Mouse (Mus musculus): ENCODE results near the gene Fermt1. TPM values are rescaled to one million over a fixed set of nuclear protein-coding genes. Genes with fewer than 3 reads are reported as not detected.

The Fermt1 gene
- polyA plus RNA-seq, 1 experiment from 2014 or later = not detected

DNA sequence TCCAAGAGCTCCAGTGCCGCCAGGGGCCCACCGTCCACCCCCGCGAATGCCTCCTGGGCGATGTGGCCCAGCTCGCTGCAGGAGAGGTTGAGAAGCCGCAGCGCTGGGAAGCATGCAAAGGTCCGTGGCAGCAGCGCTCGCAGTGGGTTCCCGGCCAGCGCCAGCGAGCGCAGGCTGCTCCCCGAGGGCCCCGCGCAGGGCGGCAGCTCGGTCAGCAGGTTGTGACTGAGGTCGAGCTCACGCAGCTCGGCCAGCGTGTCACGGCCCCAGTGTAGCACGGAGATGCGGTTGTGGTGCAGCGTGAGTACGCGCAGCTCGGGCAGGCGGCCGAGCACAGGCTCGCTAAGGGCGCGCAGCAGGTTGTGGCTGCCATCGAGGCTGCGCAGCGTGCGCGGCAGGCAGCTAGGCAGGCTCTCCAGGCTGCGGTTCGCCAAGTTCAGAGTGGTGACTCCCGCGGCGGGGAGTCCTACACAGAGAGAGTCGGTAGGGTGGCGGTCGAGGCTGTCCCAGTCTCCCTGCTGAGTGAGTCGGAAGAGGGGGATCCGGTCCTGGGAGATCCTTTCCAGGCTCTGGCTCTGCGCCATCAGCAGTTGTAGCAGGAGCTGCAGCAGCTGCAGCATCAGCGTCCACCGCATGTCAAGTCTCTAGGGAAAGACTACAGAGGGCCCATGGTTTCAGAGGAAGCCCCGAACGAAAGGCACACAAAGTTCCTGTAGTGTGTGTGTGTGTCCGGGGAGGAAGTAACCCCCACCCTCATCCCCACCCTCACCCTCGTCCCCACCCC is 66.3 kb downstream of the Fermt1 start:
- Histone ChIP-seq H3K9me3 (ENCODE audit: control insufficient read depth, low read length) (no peaks in the 10 kb centered on the region), H3K36me3 (ENCODE audit: control insufficient read depth, insufficient read depth, low read length) (no peaks in the 10 kb centered on the region), H3K9ac (replicated peaks; ENCODE audit: low read length) (peak overlapping the region; percentile 55), H3K4me1 (ENCODE audit: control insufficient read depth, insufficient read depth, low read length) (0 out of 2 replicates have a peak, but pooled peaks cover 12% of the 10 kb centered on the region), H3K4me3 (replicated peaks; ENCODE audit: low read depth, low read length) (peak overlapping the region; percentile 55), H3K27me3 (ENCODE audit: control insufficient read depth, insufficient read depth, low read length) (peaks cover 35% of the 10 kb centered on the region), H3K27ac (replicated peaks; ENCODE audit: low read depth, low read length) (no peak overlapping the region), H3K4me2 (ENCODE audit: low read length) (peak overlapping the region; percentile 98)
- WGBS = under 1% methylated on average over 58 of the region's 58 CpGs
- DNase-seq (peak; percentile 78), ATAC-seq (ENCODE audit: low FRiP score, low TSS enrichment) (peak; percentile 64)

DNA sequence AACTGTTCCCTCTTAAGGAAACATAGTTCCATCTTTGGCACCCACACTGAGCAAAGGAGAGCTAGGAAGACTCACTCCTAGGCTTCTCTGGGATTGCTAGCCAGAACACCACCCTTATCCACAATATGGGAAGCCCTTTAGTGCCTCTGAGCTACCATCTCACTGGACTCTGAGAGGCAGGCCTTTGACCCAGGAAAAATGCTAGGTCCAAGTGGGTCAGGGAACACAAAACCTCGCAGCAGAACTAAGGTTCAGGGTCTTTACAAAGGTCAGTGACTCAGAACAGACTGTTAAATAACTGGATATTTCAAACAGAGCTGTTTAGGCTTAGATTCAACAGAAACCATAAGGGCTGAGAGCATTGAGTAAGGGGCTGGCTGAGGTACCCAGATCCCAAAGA is 68.7 kb downstream of the Fermt1 start:
- no peak for ATAC-seq (ENCODE audit: low FRiP score, low TSS enrichment)
- WGBS = 56% methylated on average over 1 of the region's 1 CpGs
- no peak overlapping the region for H3K9ac ChIP-seq (replicated peaks; ENCODE audit: low read length)
- H3K27me3 ChIP-seq (ENCODE audit: control insufficient read depth, insufficient read depth, low read length) = peaks cover 35% of the 10 kb centered on the region
- DNase-seq = no peak
- no peak overlapping the region for H3K4me2 ChIP-seq (ENCODE audit: low read length)
- no peaks in the 10 kb centered on the region for H3K36me3 ChIP-seq (ENCODE audit: control insufficient read depth, insufficient read depth, low read length)
- H3K9me3 ChIP-seq (ENCODE audit: control insufficient read depth, low read length) = no peaks in the 10 kb centered on the region
- H3K4me1 ChIP-seq (ENCODE audit: control insufficient read depth, insufficient read depth, low read length) = 0 out of 2 replicates have a peak, but pooled peaks cover 12% of the 10 kb centered on the region
- H3K4me3 ChIP-seq (replicated peaks; ENCODE audit: low read depth, low read length) = no peak overlapping the region
- no peak overlapping the region for H3K27ac ChIP-seq (replicated peaks; ENCODE audit: low read depth, low read length)

GRCm38 (mm10) chr2:132873657-132874326 is 71.9 kb downstream of the Fermt1 start:
- 0 out of 2 replicates have a peak, but pooled peaks cover 2% of the 10 kb centered on the region for H3K4me1 ChIP-seq (ENCODE audit: control insufficient read depth, insufficient read depth, low read length)
- H3K4me3 ChIP-seq (replicated peaks; ENCODE audit: low read depth, low read length) = no peak overlapping the region
- WGBS = 91% methylated on average over 10 of the region's 10 CpGs
- no peak overlapping the region for H3K4me2 ChIP-seq (ENCODE audit: low read length)
- no peak overlapping the region for H3K9ac ChIP-seq (replicated peaks; ENCODE audit: low read length)
- DNase-seq (no peak), ATAC-seq (ENCODE audit: low FRiP score, low TSS enrichment) (no peak)
- H3K9me3 ChIP-seq (ENCODE audit: control insufficient read depth, low read length) = no peaks in the 10 kb centered on the region
- H3K36me3 ChIP-seq (ENCODE audit: control insufficient read depth, insufficient read depth, low read length) = no peaks in the 10 kb centered on the region
- H3K27ac ChIP-seq (replicated peaks; ENCODE audit: low read depth, low read length) = no peak overlapping the region
- H3K27me3 ChIP-seq (ENCODE audit: control insufficient read depth, insufficient read depth, low read length) = peaks cover 14% of the 10 kb centered on the region

- H3K9me3 ChIP-seq (ENCODE audit: control insufficient read depth, low read length) = no peaks in the 10 kb centered on the region
- DNase-seq = no peak
- H3K27ac ChIP-seq (replicated peaks; ENCODE audit: low read depth, low read length) = no peak overlapping the region
- H3K4me1 ChIP-seq (ENCODE audit: control insufficient read depth, insufficient read depth, low read length) = no peaks in the 10 kb centered on the region
- H3K9ac ChIP-seq (replicated peaks; ENCODE audit: low read length) = no peak overlapping the region
- no peak overlapping the region for H3K4me2 ChIP-seq (ENCODE audit: low read length)
- no peak overlapping the region for H3K4me3 ChIP-seq (replicated peaks; ENCODE audit: low read depth, low read length)
- peaks cover 12% of the 10 kb centered on the region for H3K36me3 ChIP-seq (ENCODE audit: control insufficient read depth, insufficient read depth, low read length)
- WGBS = 77% methylated on average over 3 of the region's 3 CpGs
- ATAC-seq (ENCODE audit: low FRiP score, low TSS enrichment) = no peak
- no peaks in the 10 kb centered on the region for H3K27me3 ChIP-seq (ENCODE audit: control insufficient read depth, insufficient read depth, low read length)
Observed at GRCm38 (mm10) chr2:132871663-132872062, 74.0 kb downstream of the Fermt1 start.

GRCm38 (mm10) chr2:132870286-132870685 is 75.4 kb downstream of the Fermt1 start:
- Histone ChIP-seq H3K9me3 (ENCODE audit: control insufficient read depth, low read length) (no peaks in the 10 kb centered on the region), H3K27me3 (ENCODE audit: control insufficient read depth, insufficient read depth, low read length) (no peaks in the 10 kb centered on the region), H3K27ac (replicated peaks; ENCODE audit: low read depth, low read length) (no peak overlapping the region), H3K36me3 (ENCODE audit: control insufficient read depth, insufficient read depth, low read length) (peaks cover 23% of the 10 kb centered on the region), H3K4me3 (replicated peaks; ENCODE audit: low read depth, low read length) (no peak overlapping the region), H3K4me2 (ENCODE audit: low read length) (no peak overlapping the region), H3K9ac (replicated peaks; ENCODE audit: low read length) (no peak overlapping the region), H3K4me1 (ENCODE audit: control insufficient read depth, insufficient read depth, low read length) (no peaks in the 10 kb centered on the region)
- ATAC-seq (ENCODE audit: low FRiP score, low TSS enrichment) = no peak
- no peak for DNase-seq
- WGBS = 81% methylated on average over 4 of the region's 4 CpGs

- 94% methylated on average over 5 of the region's 5 CpGs for WGBS
- no peaks in the 10 kb centered on the region for H3K4me1 ChIP-seq (ENCODE audit: control insufficient read depth, insufficient read depth, low read length)
- H3K9ac ChIP-seq (replicated peaks; ENCODE audit: low read length) = no peak overlapping the region
- H3K36me3 ChIP-seq (ENCODE audit: control insufficient read depth, insufficient read depth, low read length) = peaks cover 26% of the 10 kb centered on the region
- H3K4me3 ChIP-seq (replicated peaks; ENCODE audit: low read depth, low read length) = no peak overlapping the region
- no peak overlapping the region for H3K27ac ChIP-seq (replicated peaks; ENCODE audit: low read depth, low read length)
- DNase-seq = no peak
- no peak for ATAC-seq (ENCODE audit: low FRiP score, low TSS enrichment)
- H3K27me3 ChIP-seq (ENCODE audit: control insufficient read depth, insufficient read depth, low read length) = no peaks in the 10 kb centered on the region
- H3K9me3 ChIP-seq (ENCODE audit: control insufficient read depth, low read length) = no peaks in the 10 kb centered on the region
- no peak overlapping the region for H3K4me2 ChIP-seq (ENCODE audit: low read length)
Observed at GRCm38 (mm10) chr2:132869682-132870081, 76.0 kb downstream of the Fermt1 start.

- ATAC-seq (ENCODE audit: low FRiP score, low TSS enrichment) (no peak), DNase-seq (no peak)
- peaks cover 37% of the 10 kb centered on the region for H3K36me3 ChIP-seq (ENCODE audit: control insufficient read depth, insufficient read depth, low read length)
- no peaks in the 10 kb centered on the region for H3K4me1 ChIP-seq (ENCODE audit: control insufficient read depth, insufficient read depth, low read length)
- no peak overlapping the region for H3K9ac ChIP-seq (replicated peaks; ENCODE audit: low read length)
- 80% methylated on average over 5 of the region's 5 CpGs for WGBS
- H3K27me3 ChIP-seq (ENCODE audit: control insufficient read depth, insufficient read depth, low read length) = no peaks in the 10 kb centered on the region
- no peak overlapping the region for H3K4me2 ChIP-seq (ENCODE audit: low read length)
- H3K4me3 ChIP-seq (replicated peaks; ENCODE audit: low read depth, low read length) = no peak overlapping the region
- H3K9me3 ChIP-seq (ENCODE audit: control insufficient read depth, low read length) = no peaks in the 10 kb centered on the region
- no peak overlapping the region for H3K27ac ChIP-seq (replicated peaks; ENCODE audit: low read depth, low read length)
Observed at GRCm38 (mm10) chr2:132867521-132867920, 78.2 kb downstream of the Fermt1 start.

GRCm38 (mm10) chr2:132863325-132863724 is 82.4 kb downstream of the Fermt1 start:
- ATAC-seq (ENCODE audit: low FRiP score, low TSS enrichment) (no peak), DNase-seq (no peak)
- H3K27me3 ChIP-seq (ENCODE audit: control insufficient read depth, insufficient read depth, low read length) = no peaks in the 10 kb centered on the region
- H3K4me1 ChIP-seq (ENCODE audit: control insufficient read depth, insufficient read depth, low read length) = no peaks in the 10 kb centered on the region
- H3K9me3 ChIP-seq (ENCODE audit: control insufficient read depth, low read length) = no peaks in the 10 kb centered on the region
- H3K27ac ChIP-seq (replicated peaks; ENCODE audit: low read depth, low read length) = no peak overlapping the region
- H3K4me2 ChIP-seq (ENCODE audit: low read length) = no peak overlapping the region
- 97% methylated on average over 2 of the region's 2 CpGs for WGBS
- H3K9ac ChIP-seq (replicated peaks; ENCODE audit: low read length) = no peak overlapping the region
- H3K36me3 ChIP-seq (ENCODE audit: control insufficient read depth, insufficient read depth, low read length) = peaks cover 41% of the 10 kb centered on the region
- H3K4me3 ChIP-seq (replicated peaks; ENCODE audit: low read depth, low read length) = no peak overlapping the region

- Histone ChIP-seq H3K36me3 (ENCODE audit: control insufficient read depth, insufficient read depth, low read length) (peaks cover 27% of the 10 kb centered on the region), H3K27me3 (ENCODE audit: control insufficient read depth, insufficient read depth, low read length) (no peaks in the 10 kb centered on the region), H3K9ac (replicated peaks; ENCODE audit: low read length) (no peak overlapping the region), H3K4me3 (replicated peaks; ENCODE audit: low read depth, low read length) (no peak overlapping the region), H3K27ac (replicated peaks; ENCODE audit: low read depth, low read length) (no peak overlapping the region), H3K4me1 (ENCODE audit: control insufficient read depth, insufficient read depth, low read length) (no peaks in the 10 kb centered on the region), H3K4me2 (ENCODE audit: low read length) (no peak overlapping the region), H3K9me3 (ENCODE audit: control insufficient read depth, low read length) (no peaks in the 10 kb centered on the region)
- WGBS = 97% methylated on average over 2 of the region's 2 CpGs
- no peak for ATAC-seq (ENCODE audit: low FRiP score, low TSS enrichment)
- DNase-seq = no peak
Observed at GRCm38 (mm10) chr2:132861456-132861855, 84.2 kb downstream of the Fermt1 start.
